Mouse (Mus musculus): ENCODE results near the gene Tuba8.

DNA sequence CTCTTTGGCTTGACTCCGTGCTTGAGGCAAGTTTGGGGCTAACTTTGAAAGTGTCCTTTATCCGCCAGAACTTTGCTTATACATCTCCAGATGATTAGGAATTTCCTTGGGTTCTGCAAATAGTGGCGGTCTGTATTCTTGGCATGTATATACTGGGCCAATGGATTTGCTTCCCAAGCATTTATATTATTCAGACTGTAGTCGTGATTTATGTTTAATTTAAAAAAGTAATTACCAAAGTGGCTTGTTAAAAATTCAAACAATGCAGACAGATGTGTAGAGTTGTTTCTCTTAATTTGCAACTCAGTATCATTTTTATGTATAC lies 35.5 kb downstream of the Tuba8 start:
- no peak for TF ChIP-seq POLR2A (IDR thresholded peaks at IDR 0.05; ENCODE audit: extremely low read depth, insufficient read depth, low read length)
- no peak for TF ChIP-seq CTCF (IDR thresholded peaks at IDR 0.05; ENCODE audit: low read depth, low read length)

Measured in liver, adult 2 months (tissue).